Mouse (Mus musculus): ENCODE data around the gene Abca2. TPM values are rescaled to one million over a fixed set of nuclear protein-coding genes. Genes with fewer than 3 reads are reported as not detected.

Abca2 gene
- polyA plus RNA-seq, 1 experiment from 2014 or later, result 14.9 TPM

Small RNAs within 50 kb of the gene (microRNA-seq; reads per million reads assigned to microRNA genes)
- not detected for gene Mir3087

Other genes with a start within 250 kb of the Abca2 start
- gene Nrarp, start 247.9 kb upstream of the Abca2 start, polyA plus RNA-seq (2015; fragmentation: Nextera tagmentation; extraction: Ambion mirVana), result 15.8 and 22.0 TPM in 2 replicates
- gene Tor4a, start 231.8 kb upstream of the Abca2 start, polyA plus RNA-seq (2015; fragmentation: Nextera tagmentation; extraction: Ambion mirVana), result 0.85 and 1.6 TPM in 2 replicates
- 91.7 and 101 TPM in 2 replicates for gene Nelfb, start 217.2 kb upstream of the Abca2 start, polyA plus RNA-seq (2015; fragmentation: Nextera tagmentation; extraction: Ambion mirVana)
- gene Stpg3, start 214.1 kb upstream of the Abca2 start, polyA plus RNA-seq (2015; fragmentation: Nextera tagmentation; extraction: Ambion mirVana), result not detected in 2 replicates
- gene Fam166a, start 210.0 kb upstream of the Abca2 start, polyA plus RNA-seq (2015; fragmentation: Nextera tagmentation; extraction: Ambion mirVana), result not detected in 2 replicates
- 394 TPM in 2 replicates for gene Tubb4b, start 204.0 kb upstream of the Abca2 start, polyA plus RNA-seq (2015; fragmentation: Nextera tagmentation; extraction: Ambion mirVana)
- not detected in 2 replicates for gene Slc34a3, start 194.3 kb upstream of the Abca2 start, polyA plus RNA-seq (2015; fragmentation: Nextera tagmentation; extraction: Ambion mirVana)
- not detected in 2 replicates for gene Rnf224, start 191.9 kb upstream of the Abca2 start, polyA plus RNA-seq (2015; fragmentation: Nextera tagmentation; extraction: Ambion mirVana)
- 91.6 and 106 TPM in 2 replicates for gene Rnf208, start 186.4 kb upstream of the Abca2 start, polyA plus RNA-seq (2015; fragmentation: Nextera tagmentation; extraction: Ambion mirVana)
- gene Cysrt1, start 186.3 kb upstream of the Abca2 start, polyA plus RNA-seq (2015; fragmentation: Nextera tagmentation; extraction: Ambion mirVana), result 0.33 TPM in 1 of 2 replicates, not detected in the other
- 5.8 and 9.0 TPM in 2 replicates for gene AL732309.1, start 181.8 kb upstream of the Abca2 start, polyA plus RNA-seq (2015; fragmentation: Nextera tagmentation; extraction: Ambion mirVana)
- 16.0 and 16.2 TPM in 2 replicates for gene Tmem203, start 173.3 kb upstream of the Abca2 start, polyA plus RNA-seq (2015; fragmentation: Nextera tagmentation; extraction: Ambion mirVana)
- gene Tprn, start 166.1 kb upstream of the Abca2 start, polyA plus RNA-seq (2015; fragmentation: Nextera tagmentation; extraction: Ambion mirVana), result 14.8 and 16.4 TPM in 2 replicates
- gene Ssna1, start 156.3 kb upstream of the Abca2 start, polyA plus RNA-seq (2015; fragmentation: Nextera tagmentation; extraction: Ambion mirVana), result 199 and 204 TPM in 2 replicates
- gene Anapc2, start 156.2 kb upstream of the Abca2 start, polyA plus RNA-seq (2015; fragmentation: Nextera tagmentation; extraction: Ambion mirVana), result 150 and 159 TPM in 2 replicates
- not detected in 2 replicates for gene Tmem210, start 140.6 kb upstream of the Abca2 start, polyA plus RNA-seq (2015; fragmentation: Nextera tagmentation; extraction: Ambion mirVana)
- gene Lrrc26, start 138.8 kb upstream of the Abca2 start, polyA plus RNA-seq (2015; fragmentation: Nextera tagmentation; extraction: Ambion mirVana), result 0.21 TPM in 1 of 2 replicates, not detected in the other
- 19.0 and 29.4 TPM in 2 replicates for gene Grin1, start 109.5 kb upstream of the Abca2 start, polyA plus RNA-seq (2015; fragmentation: Nextera tagmentation; extraction: Ambion mirVana)
- 50.6 and 54.6 TPM in 2 replicates for gene Man1b1, start 96.4 kb upstream of the Abca2 start, polyA plus RNA-seq (2015; fragmentation: Nextera tagmentation; extraction: Ambion mirVana)
- 21.5 and 26.9 TPM in 2 replicates for gene Dpp7, start 72.3 kb upstream of the Abca2 start, polyA plus RNA-seq (2015; fragmentation: Nextera tagmentation; extraction: Ambion mirVana)
- gene Uap1l1, start 63.0 kb upstream of the Abca2 start, polyA plus RNA-seq (2015; fragmentation: Nextera tagmentation; extraction: Ambion mirVana), result 3.3 and 7.5 TPM in 2 replicates
- 23.8 and 29.9 TPM in 2 replicates for gene Sapcd2, start 56.4 kb upstream of the Abca2 start, polyA plus RNA-seq (2015; fragmentation: Nextera tagmentation; extraction: Ambion mirVana)
- gene Entpd2, start 32.8 kb upstream of the Abca2 start, polyA plus RNA-seq (2015; fragmentation: Nextera tagmentation; extraction: Ambion mirVana), result 5.2 and 6.2 TPM in 2 replicates
- gene Npdc1, start 29.4 kb upstream of the Abca2 start, polyA plus RNA-seq (2015; fragmentation: Nextera tagmentation; extraction: Ambion mirVana), result 384 and 515 TPM in 2 replicates
- gene Fut7, start 5.4 kb upstream of the Abca2 start, polyA plus RNA-seq (2015; fragmentation: Nextera tagmentation; extraction: Ambion mirVana), result 0.31 TPM in 1 of 2 replicates, not detected in the other
- gene Clic3, start 28.1 kb downstream of the Abca2 start, polyA plus RNA-seq (2015; fragmentation: Nextera tagmentation; extraction: Ambion mirVana), result 2.4 and 4.6 TPM in 2 replicates
- 89.2 and 108 TPM in 2 replicates for gene Paxx, start 32.4 kb downstream of the Abca2 start, polyA plus RNA-seq (2015; fragmentation: Nextera tagmentation; extraction: Ambion mirVana)
- 212 and 217 TPM in 2 replicates for gene Ptgds, start 41.3 kb downstream of the Abca2 start, polyA plus RNA-seq (2015; fragmentation: Nextera tagmentation; extraction: Ambion mirVana)
- gene Lcn12, start 65.2 kb downstream of the Abca2 start, polyA plus RNA-seq (2015; fragmentation: Nextera tagmentation; extraction: Ambion mirVana), result not detected in 2 replicates
- gene Fbxw5, start 72.0 kb downstream of the Abca2 start, polyA plus RNA-seq (2015; fragmentation: Nextera tagmentation; extraction: Ambion mirVana), result 133 and 156 TPM in 2 replicates
- 4.4 and 4.5 TPM in 2 replicates for gene C8g, start 73.0 kb downstream of the Abca2 start, polyA plus RNA-seq (2015; fragmentation: Nextera tagmentation; extraction: Ambion mirVana)
- 26.8 and 29.5 TPM in 2 replicates for gene Traf2, start 118.2 kb downstream of the Abca2 start, polyA plus RNA-seq (2015; fragmentation: Nextera tagmentation; extraction: Ambion mirVana)
- 327 and 359 TPM in 2 replicates for gene Edf1, start 129.1 kb downstream of the Abca2 start, polyA plus RNA-seq (2015; fragmentation: Nextera tagmentation; extraction: Ambion mirVana)
- gene Mamdc4, start 146.1 kb downstream of the Abca2 start, polyA plus RNA-seq (2015; fragmentation: Nextera tagmentation; extraction: Ambion mirVana), result 1.0 and 2.8 TPM in 2 replicates
- 141 and 145 TPM in 2 replicates for gene Phpt1, start 146.5 kb downstream of the Abca2 start, polyA plus RNA-seq (2015; fragmentation: Nextera tagmentation; extraction: Ambion mirVana)
- 5.8 and 7.7 TPM in 2 replicates for gene Ajm1, start 153.1 kb downstream of the Abca2 start, polyA plus RNA-seq (2015; fragmentation: Nextera tagmentation; extraction: Ambion mirVana)
- 67.5 and 73.6 TPM in 2 replicates for gene Rabl6, start 179.8 kb downstream of the Abca2 start, polyA plus RNA-seq (2015; fragmentation: Nextera tagmentation; extraction: Ambion mirVana)
- 0.17 and 0.24 TPM in 2 replicates for gene Ccdc183, start 189.0 kb downstream of the Abca2 start, polyA plus RNA-seq (2015; fragmentation: Nextera tagmentation; extraction: Ambion mirVana)
- gene Tmem141, start 193.3 kb downstream of the Abca2 start, polyA plus RNA-seq (2015; fragmentation: Nextera tagmentation; extraction: Ambion mirVana), result 20.6 and 28.9 TPM in 2 replicates
- 2.3 and 4.1 TPM in 2 replicates for gene Fcna, start 199.3 kb downstream of the Abca2 start, polyA plus RNA-seq (2015; fragmentation: Nextera tagmentation; extraction: Ambion mirVana)
- not detected in 2 replicates for gene Lcn8, start 224.4 kb downstream of the Abca2 start, polyA plus RNA-seq (2015; fragmentation: Nextera tagmentation; extraction: Ambion mirVana)
- not detected in 2 replicates for gene Lcn5, start 229.2 kb downstream of the Abca2 start, polyA plus RNA-seq (2015; fragmentation: Nextera tagmentation; extraction: Ambion mirVana)
- not detected in 2 replicates for gene Lcn6, start 248.1 kb downstream of the Abca2 start, polyA plus RNA-seq (2015; fragmentation: Nextera tagmentation; extraction: Ambion mirVana)

Measured in forebrain, embryonic 16.5 days (tissue).